Mouse (Mus musculus): ENCODE data around the gene Cux2. TPM values are rescaled to one million over a fixed set of nuclear protein-coding genes. Genes with fewer than 3 reads are reported as not detected.

Cux2 gene
- polyA plus RNA-seq, 1 experiment from 2014 or later, result 2.7 TPM

DNA sequence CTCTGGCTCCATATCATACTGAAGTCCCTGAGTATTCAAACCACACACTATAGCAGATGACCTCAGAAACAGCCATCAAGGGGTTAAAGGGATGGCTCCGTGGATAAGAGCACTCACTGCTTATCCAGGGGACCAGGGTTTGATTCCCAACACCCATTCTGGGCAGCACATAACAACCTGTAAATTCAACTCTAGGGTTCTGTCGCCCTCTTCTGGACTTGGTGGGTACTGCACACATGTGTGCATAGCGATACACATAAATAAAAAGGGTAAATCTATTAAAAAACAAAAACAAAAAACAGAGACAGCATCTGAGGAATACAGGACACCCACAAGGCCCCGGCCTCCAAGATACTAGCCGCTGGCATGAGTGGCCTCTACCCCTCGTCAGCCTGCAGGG lies 7.7 kb upstream of the Cux2 start:
- no peak for ATAC-seq
- H3K36me3 ChIP-seq, result no peaks in the 10 kb centered on the region
- WGBS (ENCODE audit: insufficient replicate concordance), result 58% methylated on average over 6 of the region's 6 CpGs
- H3K27ac ChIP-seq, result no peak overlapping the region
- no peak overlapping the region for H3K9ac ChIP-seq
- H3K4me3 ChIP-seq, result no peak overlapping the region
- peaks cover 28% of the 10 kb centered on the region for H3K27me3 ChIP-seq (replicated peaks)
- peaks cover 6% of the 10 kb centered on the region for H3K9me3 ChIP-seq (replicated peaks)
- H3K4me1 ChIP-seq, result peaks cover 15% of the 10 kb centered on the region; the same call in 1 of the 2 replicates
- no peak overlapping the region for H3K4me2 ChIP-seq

DNA sequence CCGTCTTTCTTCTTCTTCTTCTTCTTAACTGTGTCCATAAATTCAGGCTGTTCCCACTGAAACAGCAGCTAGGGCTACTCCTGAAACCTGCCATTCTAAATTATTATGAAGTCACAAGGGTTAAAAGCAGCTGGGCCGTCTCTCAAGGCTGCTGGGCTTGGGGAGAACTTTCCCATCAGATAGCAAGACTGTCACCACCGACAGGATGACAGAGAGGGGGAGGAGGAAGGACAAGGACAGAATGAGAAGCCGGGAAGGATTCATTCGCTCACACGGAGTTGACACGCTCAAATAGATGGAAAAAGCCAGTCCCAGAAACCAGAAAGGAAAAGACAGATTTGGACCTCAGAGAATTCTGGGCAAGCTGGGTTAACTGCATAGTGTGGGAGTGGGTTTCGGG lies 6.7 kb upstream of the Cux2 start:
- H3K9ac ChIP-seq, result no peak overlapping the region
- no peak overlapping the region for H3K27ac ChIP-seq
- peaks cover 15% of the 10 kb centered on the region; the same call in 1 of the 2 replicates for H3K4me1 ChIP-seq
- H3K4me3 ChIP-seq, result no peak overlapping the region
- ATAC-seq, result no peak
- 58% methylated on average over 8 of the region's 8 CpGs for WGBS (ENCODE audit: insufficient replicate concordance)
- H3K36me3 ChIP-seq, result no peaks in the 10 kb centered on the region
- peaks cover 34% of the 10 kb centered on the region for H3K27me3 ChIP-seq (replicated peaks)
- H3K4me2 ChIP-seq, result no peak overlapping the region
- H3K9me3 ChIP-seq (replicated peaks), result peaks cover 6% of the 10 kb centered on the region

DNA sequence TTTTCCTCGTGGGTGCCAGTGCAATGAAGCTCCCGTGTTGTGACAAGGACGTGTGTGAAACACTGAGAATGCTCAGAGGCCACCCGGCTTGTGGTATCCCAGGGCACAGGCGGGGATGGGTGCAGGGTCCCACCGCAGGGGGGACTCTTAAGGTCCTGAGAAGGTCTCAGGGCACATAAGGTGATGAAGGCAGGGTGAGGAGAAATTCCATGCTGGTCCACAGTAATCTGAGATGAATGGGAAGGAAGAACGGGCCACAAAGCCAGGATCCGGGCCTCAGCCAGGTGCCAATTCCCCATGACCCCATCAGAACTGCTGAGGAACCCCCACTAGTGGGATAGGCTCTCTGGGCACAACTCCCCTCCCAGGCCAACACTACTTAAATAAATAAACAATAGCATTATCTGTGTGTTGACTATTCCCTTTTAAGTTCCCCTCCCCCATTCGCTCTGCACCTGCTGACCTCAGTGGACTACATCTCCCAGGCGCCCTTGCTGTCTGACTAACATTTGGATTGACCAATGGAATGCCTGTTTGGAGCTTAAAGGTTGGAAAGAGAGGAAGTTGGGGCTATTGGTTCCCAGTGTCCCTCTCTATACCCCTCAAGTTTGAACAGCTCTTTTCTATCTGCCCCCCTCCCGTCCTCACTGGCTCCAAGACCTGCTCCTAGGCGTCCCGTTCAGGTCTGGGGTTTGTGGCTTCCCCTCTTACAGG lies 4.4 kb upstream of the Cux2 start:
- peak overlapping the region; percentile 36; the same call in 1 of the 2 replicates for H3K4me2 ChIP-seq
- H3K4me1 ChIP-seq, result peaks cover 18% of the 10 kb centered on the region
- no peak overlapping the region for H3K4me3 ChIP-seq
- H3K27me3 ChIP-seq (replicated peaks), result peaks cover 57% of the 10 kb centered on the region
- no peaks in the 10 kb centered on the region for H3K36me3 ChIP-seq
- H3K9ac ChIP-seq, result no peak overlapping the region
- no peak; the same call in 1 of the 2 replicates for ATAC-seq
- WGBS (ENCODE audit: insufficient replicate concordance), result 34% methylated on average over 13 of the region's 13 CpGs
- no peak overlapping the region for H3K27ac ChIP-seq
- peaks cover 6% of the 10 kb centered on the region for H3K9me3 ChIP-seq (replicated peaks)

DNA sequence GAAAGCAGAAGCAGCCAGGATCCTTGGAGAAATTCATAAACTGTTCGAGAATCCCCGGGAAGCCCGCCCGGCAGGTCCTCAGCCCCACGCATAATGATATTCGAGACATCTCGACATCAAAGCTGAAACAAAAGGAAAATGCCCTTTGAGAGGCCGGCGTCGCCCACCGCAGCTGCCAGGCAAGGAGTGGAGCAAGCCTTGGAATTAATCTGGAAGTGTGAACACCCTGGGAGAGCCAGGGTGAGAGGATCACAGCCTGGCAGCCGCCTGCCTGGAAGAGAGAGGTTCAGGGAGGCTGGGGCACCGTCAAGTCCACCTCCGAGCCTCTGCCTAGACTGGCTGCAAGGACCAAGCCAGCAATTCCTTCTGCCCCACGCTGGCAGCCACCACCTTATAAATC lies 3.7 kb upstream of the Cux2 start:
- Histone ChIP-seq H3K27me3 (replicated peaks) (peaks cover 64% of the 10 kb centered on the region), H3K27ac (no peak overlapping the region)

DNA sequence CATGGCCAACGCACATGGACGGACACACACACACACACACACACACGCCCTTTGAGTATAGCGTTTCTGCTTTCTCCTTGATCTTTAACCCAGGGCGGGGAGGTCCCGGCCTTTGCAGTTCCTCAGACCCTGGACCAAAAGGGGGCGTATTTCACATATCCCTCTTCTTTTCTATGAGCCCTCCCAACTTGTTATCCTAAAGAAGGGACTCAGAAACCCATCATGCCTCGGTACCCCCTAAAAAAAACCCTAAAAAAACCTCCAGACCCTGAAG lies 867 bp upstream of the Cux2 start:
- 6% methylated on average over 8 of the region's 8 CpGs for WGBS (ENCODE audit: insufficient replicate concordance)
- Histone ChIP-seq H3K36me3 (no peaks in the 10 kb centered on the region), H3K4me3 (peak overlapping the region; percentile 66), H3K27ac (no peak overlapping the region), H3K9me3 (replicated peaks) (no peaks in the 10 kb centered on the region), H3K4me1 (peaks cover 21% of the 10 kb centered on the region), H3K9ac (no peak overlapping the region), H3K27me3 (replicated peaks) (peaks cover 92% of the 10 kb centered on the region), H3K4me2 (peak overlapping the region; percentile 78)
- ATAC-seq, result 0 out of 2 replicates have a peak, but pooled peaks have one; percentile 19

More for the DNA sequence above, 3.7 kb upstream of the Cux2 start:
- H3K4me2 ChIP-seq, result no peak overlapping the region
- H3K4me1 ChIP-seq, result peaks cover 21% of the 10 kb centered on the region
- no peaks in the 10 kb centered on the region for H3K36me3 ChIP-seq
- no peak for ATAC-seq
- no peak overlapping the region for H3K4me3 ChIP-seq
- H3K9ac ChIP-seq, result no peak overlapping the region
- peaks cover 6% of the 10 kb centered on the region for H3K9me3 ChIP-seq (replicated peaks)
- 29% methylated on average over 15 of the region's 15 CpGs for WGBS (ENCODE audit: insufficient replicate concordance)

DNA sequence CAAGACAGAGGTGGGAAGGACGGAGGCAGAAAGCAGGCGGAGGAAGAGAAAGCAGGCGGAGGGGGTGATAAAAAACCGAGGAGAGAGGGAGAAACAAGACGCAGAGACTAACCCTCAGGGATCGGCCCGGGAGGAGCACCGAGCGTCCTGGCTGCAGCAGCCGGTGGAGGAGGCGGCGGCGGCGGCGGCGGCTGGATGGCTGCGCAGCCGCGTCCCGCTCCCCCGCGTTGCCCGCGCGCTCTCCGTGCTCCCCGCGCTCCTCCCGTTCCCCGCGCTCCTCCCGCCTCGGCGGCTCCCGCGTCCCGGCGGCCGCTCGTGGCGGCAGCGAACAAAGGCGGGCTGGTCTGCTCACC lies 262 bp downstream of the Cux2 start:
- Histone ChIP-seq H3K4me1 (peaks cover 21% of the 10 kb centered on the region), H3K36me3 (no peaks in the 10 kb centered on the region), H3K9me3 (replicated peaks) (no peaks in the 10 kb centered on the region), H3K4me2 (peak overlapping the region; percentile 78), H3K27ac (no peak overlapping the region), H3K27me3 (replicated peaks) (peaks cover 95% of the 10 kb centered on the region), H3K4me3 (peak overlapping the region; percentile 66), H3K9ac (peak overlapping the region; percentile 61)
- no peak for ATAC-seq
- 0% methylated on average over 13 of the region's 43 CpGs for WGBS (ENCODE audit: insufficient replicate concordance)

DNA sequence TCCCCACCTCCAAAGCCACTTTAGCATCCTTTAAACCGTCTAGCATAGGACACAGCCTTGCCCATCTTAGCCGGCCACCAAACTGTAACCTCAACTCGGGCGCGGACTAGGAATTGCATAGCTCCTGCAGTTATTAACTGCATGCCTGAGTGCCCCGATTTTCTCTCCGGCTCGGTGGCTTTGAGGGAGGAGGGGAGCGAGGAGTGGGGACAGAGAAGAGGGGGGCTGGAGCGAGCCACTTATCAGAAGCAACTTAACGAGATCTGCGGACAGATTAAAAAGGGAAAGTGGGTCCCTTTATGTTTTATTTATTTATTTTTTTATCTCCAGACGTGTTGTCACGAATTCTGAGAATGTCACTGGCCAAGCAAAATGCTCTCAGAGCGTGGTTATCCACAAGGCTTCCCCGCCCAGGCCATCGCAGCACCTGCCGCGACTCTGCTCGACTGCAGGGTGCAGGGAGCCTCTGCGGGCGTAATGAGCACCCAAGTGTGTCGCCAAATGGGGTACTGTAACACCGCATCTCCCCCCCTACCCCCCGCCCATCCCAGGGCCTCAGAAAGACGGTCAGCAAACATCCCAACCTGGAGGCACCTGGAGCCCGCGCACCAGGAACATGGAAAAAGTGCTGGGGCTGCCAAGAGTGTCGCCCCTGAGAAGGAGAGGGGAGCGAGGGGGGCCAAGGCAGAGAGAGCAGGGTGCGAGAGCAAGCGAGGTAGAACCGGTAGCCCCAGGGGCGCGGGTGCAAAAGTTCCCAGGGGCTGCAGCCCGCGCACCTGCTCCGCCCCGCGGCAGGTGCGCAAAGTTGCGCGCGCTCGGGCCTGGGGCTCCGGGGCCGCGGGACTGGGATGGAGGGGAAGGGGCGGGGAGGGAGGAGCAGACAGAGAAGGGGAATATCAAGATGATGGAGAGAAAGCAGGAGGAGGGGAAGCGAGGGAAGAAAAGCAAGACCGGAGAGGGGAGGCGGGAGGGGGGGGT lies 927 bp downstream of the Cux2 start:
- no peaks in the 10 kb centered on the region for H3K36me3 ChIP-seq
- peaks cover 91% of the 10 kb centered on the region for H3K27me3 ChIP-seq (replicated peaks)
- peak overlapping the region; percentile 78 for H3K4me2 ChIP-seq
- peaks cover 21% of the 10 kb centered on the region for H3K4me1 ChIP-seq
- H3K4me3 ChIP-seq, result peak overlapping the region; percentile 66
- ATAC-seq, result no peak
- H3K9ac ChIP-seq, result peak overlapping the region; percentile 61; the same call in 1 of the 2 replicates
- H3K27ac ChIP-seq, result no peak overlapping the region
- 3% methylated on average over 51 of the region's 52 CpGs for WGBS (ENCODE audit: insufficient replicate concordance)
- H3K9me3 ChIP-seq (replicated peaks), result no peaks in the 10 kb centered on the region

DNA sequence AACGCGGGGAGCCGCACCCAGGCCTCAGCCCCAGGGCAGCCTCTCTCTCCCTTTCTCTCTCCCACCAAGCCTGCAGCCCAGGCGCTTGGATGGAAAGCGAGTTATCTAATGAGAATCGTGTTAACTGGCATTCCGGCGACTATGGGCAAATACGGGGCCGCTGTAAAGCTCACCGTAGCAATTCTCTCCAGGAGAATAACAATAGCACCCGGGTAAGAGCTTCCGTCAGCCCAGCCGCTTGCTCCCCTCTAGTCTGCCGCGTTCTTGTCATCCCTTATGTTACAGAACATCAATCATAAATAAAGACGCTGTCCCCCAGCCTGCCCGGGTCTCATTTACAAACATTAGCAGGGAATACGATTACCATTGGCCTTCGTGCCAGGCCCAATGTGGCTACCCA lies 1.6 kb downstream of the Cux2 start:
- Histone ChIP-seq H3K27ac (no peak overlapping the region), H3K4me3 (0 out of 2 replicates have a peak overlapping the region, but pooled peaks have one; percentile 66), H3K9ac (no peak overlapping the region), H3K9me3 (replicated peaks) (no peaks in the 10 kb centered on the region), H3K4me1 (peaks cover 21% of the 10 kb centered on the region), H3K27me3 (replicated peaks) (peaks cover 91% of the 10 kb centered on the region), H3K4me2 (peak overlapping the region; percentile 78), H3K36me3 (no peaks in the 10 kb centered on the region)
- ATAC-seq, result no peak
- 6% methylated on average over 20 of the region's 20 CpGs for WGBS (ENCODE audit: insufficient replicate concordance)

DNA sequence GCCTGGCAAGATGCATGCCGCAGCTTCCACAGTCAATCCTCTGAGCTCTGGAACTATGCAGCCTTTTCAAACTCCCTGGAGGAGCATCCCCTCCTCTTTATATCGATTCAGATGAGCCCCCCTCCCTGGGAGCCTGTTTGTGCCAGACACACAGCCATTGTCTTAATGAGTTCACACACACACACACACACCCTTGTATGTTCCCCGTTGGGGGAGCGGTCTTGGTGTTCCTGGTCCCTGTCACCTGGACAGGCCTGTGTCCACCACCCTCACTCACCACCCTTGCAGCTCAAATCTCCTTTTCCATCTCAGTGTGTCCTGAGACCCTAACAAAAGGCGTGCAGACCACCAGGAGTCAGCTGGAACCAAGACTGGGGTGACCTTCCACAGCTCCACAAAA lies 2.1 kb downstream of the Cux2 start:
- no peak overlapping the region for H3K9ac ChIP-seq
- ATAC-seq, result no peak
- H3K4me3 ChIP-seq, result no peak overlapping the region
- H3K36me3 ChIP-seq, result no peaks in the 10 kb centered on the region
- H3K4me2 ChIP-seq, result 0 out of 2 replicates have a peak overlapping the region, but pooled peaks have one; percentile 78
- peaks cover 21% of the 10 kb centered on the region for H3K4me1 ChIP-seq
- H3K27ac ChIP-seq, result no peak overlapping the region
- H3K9me3 ChIP-seq (replicated peaks), result no peaks in the 10 kb centered on the region
- H3K27me3 ChIP-seq (replicated peaks), result peaks cover 91% of the 10 kb centered on the region
- WGBS (ENCODE audit: insufficient replicate concordance), result 55% methylated on average over 5 of the region's 5 CpGs

DNA sequence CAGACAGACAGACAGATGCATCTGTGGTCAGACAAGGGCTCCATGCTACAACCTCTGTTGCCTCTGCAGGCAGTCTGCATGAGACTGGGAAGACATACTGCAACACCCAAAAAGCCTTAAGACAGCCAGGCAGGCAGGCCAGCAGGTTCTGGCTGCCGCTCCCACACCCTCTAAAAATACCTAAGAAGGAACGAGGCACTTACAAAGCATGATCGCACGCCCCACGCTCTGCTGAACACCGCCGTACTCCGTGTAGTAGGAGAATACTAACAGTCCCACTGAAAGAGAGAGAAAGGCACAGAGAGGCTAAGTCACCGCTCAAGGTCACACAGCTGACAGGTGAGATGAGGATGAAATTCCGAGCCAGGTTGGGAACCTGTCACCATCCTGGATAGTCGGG lies 6.3 kb downstream of the Cux2 start:
- ATAC-seq, result no peak
- 79% methylated on average over 11 of the region's 11 CpGs for WGBS (ENCODE audit: insufficient replicate concordance)
- Histone ChIP-seq H3K9ac (no peak overlapping the region), H3K4me1 (no peaks in the 10 kb centered on the region), H3K4me3 (no peak overlapping the region), H3K27me3 (replicated peaks) (peaks cover 49% of the 10 kb centered on the region), H3K9me3 (replicated peaks) (no peaks in the 10 kb centered on the region), H3K4me2 (no peak overlapping the region), H3K36me3 (no peaks in the 10 kb centered on the region), H3K27ac (no peak overlapping the region)

DNA sequence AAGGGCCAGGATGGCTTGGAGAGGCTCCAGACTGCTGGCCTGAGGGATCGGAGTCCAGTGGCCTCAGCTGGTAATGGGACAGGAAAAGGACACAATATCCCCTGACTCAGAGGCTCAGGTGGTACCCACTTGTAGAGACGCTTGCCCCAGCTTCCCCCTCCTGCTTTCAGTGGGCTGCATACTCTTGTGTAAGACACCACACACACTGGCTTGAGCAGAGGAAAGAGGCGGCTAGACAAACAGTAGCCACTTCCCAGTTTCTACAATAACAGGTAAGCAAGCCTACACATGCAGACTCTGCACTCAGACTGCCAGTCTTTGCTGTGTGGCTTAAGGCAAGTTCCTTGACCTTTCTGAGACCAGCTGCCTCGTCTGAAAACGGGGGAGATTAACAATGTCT lies 14.6 kb downstream of the Cux2 start:
- Histone ChIP-seq H3K27ac (no peak overlapping the region), H3K36me3 (peaks cover 5% of the 10 kb centered on the region; the same call in 1 of the 2 replicates), H3K9ac (no peak overlapping the region), H3K4me3 (no peak overlapping the region), H3K4me2 (no peak overlapping the region), H3K4me1 (no peaks in the 10 kb centered on the region), H3K9me3 (replicated peaks) (no peaks in the 10 kb centered on the region; the same call in 1 of the 2 replicates), H3K27me3 (replicated peaks) (no peaks in the 10 kb centered on the region; the same call in 1 of the 2 replicates)
- WGBS (ENCODE audit: insufficient replicate concordance), result 52% methylated on average over 5 of the region's 5 CpGs
- ATAC-seq, result no peak

DNA sequence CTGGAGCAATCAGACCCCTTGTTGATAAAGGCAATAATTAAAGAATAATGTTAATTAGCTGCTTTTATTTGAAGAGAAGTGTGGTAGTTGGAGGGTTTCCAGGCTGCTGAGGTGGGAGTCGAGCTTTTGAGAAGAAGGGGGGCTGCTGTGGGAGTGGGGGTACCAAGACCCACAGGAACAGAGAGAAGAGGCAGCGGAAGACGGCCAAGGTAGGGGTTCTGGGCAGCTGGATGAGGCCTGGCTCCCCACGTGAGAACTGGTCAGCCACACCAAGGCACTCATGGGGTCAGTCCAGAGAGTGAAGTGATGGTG lies 16.8 kb downstream of the Cux2 start:
- no peak overlapping the region for H3K27ac ChIP-seq
- no peak overlapping the region for H3K4me2 ChIP-seq
- 54% methylated on average over 4 of the region's 4 CpGs for WGBS (ENCODE audit: insufficient replicate concordance)
- no peak overlapping the region for H3K9ac ChIP-seq
- H3K27me3 ChIP-seq (replicated peaks), result no peaks in the 10 kb centered on the region; the same call in 1 of the 2 replicates
- no peaks in the 10 kb centered on the region; the same call in 1 of the 2 replicates for H3K9me3 ChIP-seq (replicated peaks)
- peaks cover 5% of the 10 kb centered on the region; the same call in 1 of the 2 replicates for H3K36me3 ChIP-seq
- no peak for ATAC-seq
- H3K4me3 ChIP-seq, result no peak overlapping the region
- no peaks in the 10 kb centered on the region for H3K4me1 ChIP-seq
